Mouse (Mus musculus) hindbrain, postnatal 0 days (tissue): Measurements from ENCODE around the gene Msh5. TPM values are rescaled to one million over a fixed set of nuclear protein-coding genes. Genes with fewer than 3 reads are reported as not detected.

Source experiments
- ATAC-seq: fragments of 200-750 bp; cut with Nextera tagmentation; 2 replicates; pipeline ENCODE4 v1.8.0; 2017; ENCODE audit warnings: mild to moderate bottlenecking, moderate TSS enrichment, moderate library complexity
- DNase-seq: peaks from one replicate; pipeline ENCODE4 v3.0.0-alpha.2; 2015; ENCODE audit warnings: low spot score
- H3K27ac ChIP-seq: fragments of 300-500 bp; sonication (generic); 2 replicates; pipeline ENCODE4 v1.5.1; 2014; ENCODE audit warnings: mild to moderate bottlenecking
- H3K27me3 ChIP-seq: fragments of 300-500 bp; sonication (generic); 2 replicates; pipeline ENCODE4 v1.6.1; 2014; ENCODE audit warnings: low read length, mixed read lengths; ENCODE audit not compliant: insufficient read depth
- H3K36me3 ChIP-seq: fragments of 300-500 bp; sonication (generic); 2 replicates; pipeline ENCODE4 v1.6.1; 2014; ENCODE audit warnings: low read length, mixed read lengths; ENCODE audit not compliant: insufficient read depth
- H3K4me1 ChIP-seq: fragments of 300-500 bp; sonication (generic); 2 replicates; pipeline ENCODE4 v1.6.1; 2014; ENCODE audit warnings: antibody characterized with exemption, low read length, mixed read lengths; ENCODE audit not compliant: insufficient read depth
- H3K4me2 ChIP-seq: fragments of 300-500 bp; sonication (generic); 2 replicates; pipeline ENCODE4 v1.6.1; 2014; ENCODE audit warnings: low read depth, mild to moderate bottlenecking, low read length, moderate library complexity, mixed read lengths
- H3K4me3 ChIP-seq: fragments of 300-500 bp; sonication (generic); 2 replicates; pipeline ENCODE4 v1.5.1; 2014; ENCODE audit warnings: low read length
- H3K9ac ChIP-seq: fragments of 300-500 bp; sonication (generic); replicated peaks from 2 replicates; pipeline ENCODE4 v1.6.1; 2014; ENCODE audit warnings: mild to moderate bottlenecking, low read length, moderate library complexity, mixed read lengths
- H3K9me3 ChIP-seq: fragments of 300-500 bp; sonication (generic); 2 replicates; pipeline ENCODE4 v1.6.1; 2016; ENCODE audit warnings: low read length, mixed read lengths
- CTCF ChIP-seq: IDR thresholded peaks from 2 replicates; pipeline ENCODE4 v1.5.1; 2016; ENCODE audit warnings: antibody characterized with exemption, control low read depth, low read depth
- WGBS: fragments of 180-500 bp; shearing (Covaris S2); extraction: QIAGEN DNeasy Blood & Tissue Kit; methylation state at CpG from one replicate; pipeline ENCODE4 v1.1.7; 2014; 5-methylcytosine and 5-hydroxymethylcytosine counted together
- polyA plus RNA-seq: library from polyadenylated mRNA; unstranded; fragments of >200 nt; fragmentation: Nextera tagmentation; extraction: Ambion mirVana; gene quantifications from 2 replicates; pipeline ENCODE4 v1.2.1, GENCODE M21; 2015
- total RNA-seq: library from RNA; depleted of rRNA; stranded (reverse); fragments of >200 nt; gene quantifications from 2 replicates; pipeline ENCODE4 v1.2.3, GENCODE M21; 2014; rRNA removed

Msh5 gene
- 1.1 and 6.4 TPM in 2 replicates for total RNA-seq
- polyA plus RNA-seq = 2.2 and 3.1 TPM in 2 replicates

DNA sequence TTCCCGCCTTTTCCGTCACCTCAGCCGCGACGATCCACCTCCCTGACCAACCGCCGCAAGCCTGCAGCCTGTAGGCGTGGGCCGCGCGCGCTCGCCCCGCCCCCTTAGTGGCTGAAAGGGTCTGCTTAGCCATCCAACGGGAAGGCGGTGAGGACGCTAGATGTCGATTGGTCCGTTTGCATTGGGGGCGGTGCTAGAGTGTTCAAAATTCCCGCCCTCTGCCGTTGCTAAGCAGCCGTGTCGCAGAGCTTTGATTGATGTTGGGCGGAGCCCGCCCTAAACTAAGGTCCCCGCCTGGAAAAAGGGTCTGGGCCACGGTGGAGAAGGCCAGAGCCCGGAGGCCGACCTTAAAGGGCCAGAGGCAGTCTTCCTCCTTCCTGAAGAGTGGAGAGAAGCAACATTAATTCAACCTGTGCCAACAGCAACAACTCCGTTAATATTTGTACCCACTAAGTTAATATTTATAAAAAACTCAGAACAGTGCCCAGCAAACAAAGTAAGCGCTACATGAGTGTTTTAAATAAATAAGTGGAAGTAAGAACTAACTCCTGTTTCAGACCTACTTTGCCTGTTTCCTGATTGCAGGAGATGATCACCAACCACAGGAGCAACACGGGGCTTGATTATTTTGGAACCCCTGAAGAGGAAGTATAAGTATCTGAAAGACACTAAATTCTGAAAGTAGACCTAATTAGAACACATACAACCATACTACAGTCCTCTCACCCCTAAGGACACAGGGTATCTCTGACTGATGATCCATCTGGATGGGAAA is at the start of gene Msh5:
Gene Msh5 (minus strand): TSS at position 65 of the 775 bp plus-strand sequence.
- Histone ChIP-seq H3K4me1 (0 out of 2 replicates have a peak, but pooled peaks cover 4% of the 10 kb centered on the region), H3K9ac (peak within 1 kb of the TSS; percentile 67), H3K4me2 (peak within 1 kb of the TSS; percentile 74), H3K4me3 (peak within 1 kb of the TSS; percentile 53), H3K27me3 (no peaks in the 10 kb centered on the region), H3K9me3 (no peaks in the 10 kb centered on the region), H3K27ac (peak within 1 kb of the TSS; percentile 51), H3K36me3 (no peaks in the 10 kb centered on the region)
- no peak for TF ChIP-seq CTCF
- 3% methylated on average over 32 of the region's 33 CpGs for WGBS
- ATAC-seq = peak; percentile 99
- peak; percentile 99 for DNase-seq

DNA sequence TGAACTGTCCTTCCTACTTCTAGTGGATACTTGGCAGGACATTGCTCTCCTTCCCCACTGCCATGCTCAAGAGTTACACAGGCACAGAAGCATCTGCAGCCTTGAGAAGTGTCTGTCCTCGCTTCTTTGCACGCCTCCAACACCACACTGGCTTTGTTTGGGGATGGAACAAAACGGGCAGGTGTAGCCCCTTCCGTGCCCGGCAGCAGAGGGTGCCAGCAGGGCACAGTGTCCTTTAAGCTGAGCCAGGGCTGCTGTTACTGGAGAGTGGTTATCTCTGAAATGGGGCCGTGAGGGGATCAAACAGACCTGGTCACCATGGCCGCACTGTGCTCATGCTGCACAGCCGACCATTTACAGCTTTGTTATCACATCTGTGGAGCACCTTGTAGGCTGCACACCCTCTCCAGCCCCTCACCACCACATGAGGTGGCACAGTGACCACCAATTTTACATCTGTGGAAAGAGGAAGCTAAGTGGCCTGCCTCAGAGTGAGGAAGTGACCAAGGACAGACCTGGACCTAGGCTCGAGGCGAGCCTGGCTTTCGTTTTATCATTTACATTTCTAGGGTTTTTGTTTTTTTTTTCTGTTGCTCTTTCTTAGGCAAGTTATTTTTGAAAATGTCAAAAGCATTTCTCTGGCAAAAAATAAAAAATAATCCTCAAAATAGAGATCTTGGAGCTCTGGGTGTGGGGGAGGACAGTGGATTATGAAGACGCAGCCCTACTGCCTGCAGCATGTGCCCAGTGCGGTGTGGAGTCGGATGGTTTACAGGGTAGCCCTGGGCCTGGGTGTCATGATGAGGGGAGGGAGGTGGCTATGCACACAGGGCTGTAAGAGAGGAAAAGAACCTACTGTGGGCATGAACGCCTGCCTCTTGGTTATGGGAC is 48.2 kb upstream of the Msh5 start:
- ATAC-seq (no peak), DNase-seq (no peak)
- WGBS = 92% methylated on average over 15 of the region's 15 CpGs
- Histone ChIP-seq H3K4me1 (peaks cover 11% of the 10 kb centered on the region), H3K9ac (no peak overlapping the region), H3K27me3 (no peaks in the 10 kb centered on the region), H3K9me3 (no peaks in the 10 kb centered on the region), H3K27ac (no peak overlapping the region), H3K4me2 (no peak overlapping the region), H3K36me3 (peaks cover 52% of the 10 kb centered on the region), H3K4me3 (no peak overlapping the region)
- no peak for TF ChIP-seq CTCF

GRCm38 (mm10) chr17:35092403-35093198 is 46.1 kb upstream of the Msh5 start:
- Histone ChIP-seq H3K27me3 (no peaks in the 10 kb centered on the region), H3K9ac (no peak overlapping the region), H3K4me3 (no peak overlapping the region), H3K36me3 (peaks cover 33% of the 10 kb centered on the region; the same call in 1 of the 2 replicates), H3K4me1 (peaks cover 11% of the 10 kb centered on the region), H3K9me3 (no peaks in the 10 kb centered on the region), H3K27ac (no peak overlapping the region), H3K4me2 (no peak overlapping the region)
- no peak for ATAC-seq
- DNase-seq = no peak
- WGBS = 86% methylated on average over 14 of the region's 14 CpGs
- TF ChIP-seq CTCF = no peak

DNA sequence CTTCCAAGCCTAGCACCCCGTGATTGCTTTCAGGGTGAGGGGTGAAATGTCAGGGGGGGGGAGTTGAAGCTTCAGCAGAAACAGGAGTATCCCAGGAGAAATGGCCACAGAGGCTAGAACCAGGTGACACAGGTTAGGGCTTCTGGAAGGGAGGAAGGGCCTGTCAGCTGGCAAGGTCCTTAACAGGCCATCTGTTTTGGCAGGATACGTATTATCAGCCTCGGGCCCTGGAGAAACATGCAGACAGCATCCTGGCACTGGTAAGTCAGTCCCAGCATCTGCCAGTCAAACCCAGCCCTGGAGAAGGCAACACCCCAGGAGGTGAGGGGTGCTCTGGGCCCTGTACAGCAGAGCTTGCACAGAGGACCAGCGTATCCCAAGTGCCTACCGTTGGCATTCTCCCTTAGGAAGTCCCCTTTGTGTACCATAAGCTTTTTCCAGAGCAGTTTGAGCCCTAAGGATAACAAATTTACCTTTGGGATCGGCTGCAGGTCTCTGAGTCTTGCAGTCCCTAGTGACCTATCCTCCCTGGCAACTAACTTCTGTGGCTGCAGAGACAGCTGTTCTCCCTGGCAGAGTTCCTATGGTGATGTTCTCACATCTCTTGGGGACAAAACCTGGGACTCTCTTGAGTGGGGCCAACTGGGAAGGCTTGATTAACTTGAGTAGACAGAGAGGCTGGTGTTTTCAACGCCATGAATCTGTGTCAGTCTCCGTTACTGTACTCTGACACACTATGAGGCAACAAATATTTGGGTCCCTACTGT is 43.8 kb upstream of the Msh5 start:
- Histone ChIP-seq H3K9ac (peak overlapping the region; percentile 86), H3K27me3 (no peaks in the 10 kb centered on the region), H3K4me3 (peak overlapping the region; percentile 68), H3K36me3 (peaks cover 25% of the 10 kb centered on the region; the same call in 1 of the 2 replicates), H3K27ac (peak overlapping the region; percentile 98), H3K4me1 (peaks cover 11% of the 10 kb centered on the region), H3K9me3 (no peaks in the 10 kb centered on the region), H3K4me2 (peak overlapping the region; percentile 68)
- ATAC-seq (peak; percentile 13; the same call in 1 of the 2 replicates), DNase-seq (peak; percentile 67)
- 32% methylated on average over 8 of the region's 8 CpGs for WGBS
- TF ChIP-seq CTCF = no peak

- Histone ChIP-seq H3K4me2 (peak within 1 kb of the TSS; percentile 68), H3K4me1 (peaks cover 11% of the 10 kb centered on the region), H3K27ac (peak within 1 kb of the TSS; percentile 98), H3K4me3 (peak within 1 kb of the TSS; percentile 68), H3K9ac (peak within 1 kb of the TSS; percentile 86), H3K36me3 (peaks cover 18% of the 10 kb centered on the region; the same call in 1 of the 2 replicates), H3K27me3 (no peaks in the 10 kb centered on the region), H3K9me3 (no peaks in the 10 kb centered on the region)
- DNase-seq (peak; percentile 97), ATAC-seq (peak; percentile 98)
- WGBS = 3% methylated on average over 62 of the region's 67 CpGs
- TF ChIP-seq CTCF = peak; percentile 30; the same call in 1 of the 2 replicates
Measured at GRCm38 (mm10) chr17:35088825-35089644, 42.5 kb upstream of the Msh5 start, which contains the start of gene Abhd16a. TSS of gene Abhd16a (plus strand) at chr17:35089263.
